Mouse (Mus musculus): ENCODE measurements at regions not wholly inside any gene's neighbourhood (a gene's known extent, or its start where the extent isn't known, plus 50 kb on each side); places are given as distances from the start of the nearest gene placed in this dataset.

DNA sequence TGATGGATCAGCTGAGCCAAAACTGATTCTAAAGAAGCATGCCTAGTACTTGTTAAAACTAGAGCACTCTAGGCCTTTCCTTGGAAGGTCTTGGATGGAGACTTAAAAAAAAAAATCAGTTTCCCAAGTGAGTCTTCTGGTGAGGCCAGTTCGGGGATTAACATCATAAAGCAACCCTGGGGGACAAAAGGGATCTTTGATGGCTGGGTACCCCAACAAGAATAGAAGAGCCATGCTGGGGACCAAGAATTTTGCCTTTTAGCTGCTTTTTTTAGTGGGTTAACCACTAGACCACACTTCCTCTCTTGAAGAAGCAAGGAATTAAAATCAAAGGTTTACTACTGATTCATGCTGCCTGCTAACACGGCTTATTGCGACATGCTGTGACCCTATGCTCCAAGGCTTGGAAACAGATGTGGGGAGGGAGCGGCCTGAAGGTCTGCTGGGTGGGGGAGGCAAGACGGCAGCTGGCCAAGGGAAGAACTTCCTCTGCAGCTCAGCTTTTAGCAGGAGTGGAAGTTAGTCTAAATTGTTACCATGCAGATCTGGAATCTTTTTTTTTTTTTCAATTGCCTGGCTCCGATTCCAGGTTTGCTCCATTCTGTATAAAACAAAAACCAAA lies 102.1 kb upstream of the Spred1 start:
- TF ChIP-seq POLR2A (IDR thresholded peaks at IDR 0.05; ENCODE audit: borderline replicate concordance, control insufficient read depth, low read depth, low read length) (no peak), CTCF (IDR thresholded peaks at IDR 0.05; ENCODE audit: control insufficient read depth, insufficient read depth, low read length) (no peak)
- no peak overlapping the region for H3K4me3 ChIP-seq (replicated peaks; ENCODE audit: control insufficient read depth, low read depth, low read length)
- no peaks in the 10 kb centered on the region for H3K4me1 ChIP-seq (ENCODE audit: control insufficient read depth, insufficient read depth, low read length)
- 22% methylated on average over 6 of the region's 6 CpGs for whole genome bisulfite sequencing
- H3K27ac ChIP-seq (ENCODE audit: control insufficient read depth, insufficient read depth, low read depth, low read length, poor library complexity) = no peak overlapping the region

DNA sequence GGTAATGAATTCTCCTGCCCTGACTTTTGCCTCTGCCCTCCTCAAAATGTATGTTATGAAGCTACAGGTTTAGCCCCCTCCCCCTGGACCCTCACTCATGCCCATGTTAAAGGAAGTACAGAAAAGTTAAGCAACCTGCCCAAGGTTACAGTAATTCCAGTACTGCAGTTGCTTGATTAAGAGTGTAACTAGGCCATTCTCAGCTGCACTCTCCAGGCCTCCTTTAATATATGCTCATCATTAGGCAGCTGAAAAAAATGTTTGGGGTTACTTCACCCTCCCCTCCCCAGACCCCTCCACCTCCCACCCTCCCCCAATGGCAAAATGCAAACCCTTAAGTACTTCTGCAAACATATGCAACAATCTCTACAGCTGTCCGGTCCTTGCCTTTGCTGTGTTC lies 101.6 kb upstream of the Spred1 start:
- H3K4me1 ChIP-seq (ENCODE audit: control insufficient read depth, insufficient read depth, low read length) = no peaks in the 10 kb centered on the region
- WGBS = 44% methylated on average over 1 of the region's 1 CpGs
- no peak overlapping the region for H3K27ac ChIP-seq (ENCODE audit: control insufficient read depth, insufficient read depth, low read depth, low read length, poor library complexity)
- TF ChIP-seq CTCF (IDR thresholded peaks at IDR 0.05; ENCODE audit: control insufficient read depth, insufficient read depth, low read length) (no peak), POLR2A (IDR thresholded peaks at IDR 0.05; ENCODE audit: borderline replicate concordance, control insufficient read depth, low read depth, low read length) (no peak)
- no peak overlapping the region for H3K4me3 ChIP-seq (replicated peaks; ENCODE audit: control insufficient read depth, low read depth, low read length)

DNA sequence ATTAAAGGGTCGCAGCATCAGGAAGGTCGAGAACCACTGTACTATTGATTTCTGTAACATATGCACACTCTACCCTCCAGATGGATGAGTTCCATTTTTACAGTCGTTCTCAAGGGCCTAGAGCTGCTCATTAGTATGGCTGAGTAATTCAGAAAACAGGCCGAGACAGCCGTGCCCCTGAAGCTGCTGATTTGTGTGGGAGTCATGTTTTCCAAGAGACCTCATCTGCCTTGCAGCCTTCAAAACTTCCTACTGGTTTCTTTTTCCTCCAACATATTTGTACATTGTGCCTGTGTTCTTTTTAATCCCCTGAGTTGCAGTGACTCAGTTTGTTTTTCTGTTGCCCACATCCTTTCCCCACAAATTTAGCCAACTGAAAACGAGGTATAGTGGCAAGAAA lies 99.4 kb upstream of the Spred1 start:
- Histone ChIP-seq H3K27ac (ENCODE audit: control insufficient read depth, insufficient read depth, low read depth, low read length, poor library complexity) (no peak overlapping the region), H3K4me3 (replicated peaks; ENCODE audit: control insufficient read depth, low read depth, low read length) (no peak overlapping the region), H3K4me1 (ENCODE audit: control insufficient read depth, insufficient read depth, low read length) (no peaks in the 10 kb centered on the region)
- no peak for TF ChIP-seq POLR2A (IDR thresholded peaks at IDR 0.05; ENCODE audit: borderline replicate concordance, control insufficient read depth, low read depth, low read length)
- no peak for TF ChIP-seq CTCF (IDR thresholded peaks at IDR 0.05; ENCODE audit: control insufficient read depth, insufficient read depth, low read length)
- WGBS = 31% methylated on average over 6 of the region's 6 CpGs

DNA sequence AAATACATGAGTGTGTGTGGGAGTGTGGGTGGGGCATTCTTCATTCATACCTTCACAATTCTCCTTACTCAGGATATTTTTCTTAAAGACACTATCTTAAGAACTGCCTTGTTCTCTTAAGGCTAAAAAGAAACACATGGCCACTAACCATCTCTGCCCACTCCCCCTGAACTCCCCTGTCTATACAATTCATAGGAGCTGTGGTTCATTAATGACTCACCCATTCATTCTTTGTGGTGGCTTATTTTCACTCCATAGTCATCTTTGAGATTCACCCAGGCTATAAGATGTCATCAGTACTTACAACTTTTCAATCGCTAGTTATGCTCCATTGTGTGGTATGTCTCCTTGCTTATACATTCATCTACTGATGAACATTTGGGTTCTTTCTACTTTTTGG lies 97.7 kb upstream of the Spred1 start:
- Histone ChIP-seq H3K27ac (ENCODE audit: control insufficient read depth, insufficient read depth, low read depth, low read length, poor library complexity) (no peak overlapping the region), H3K4me3 (replicated peaks; ENCODE audit: control insufficient read depth, low read depth, low read length) (no peak overlapping the region), H3K4me1 (ENCODE audit: control insufficient read depth, insufficient read depth, low read length) (no peaks in the 10 kb centered on the region)
- TF ChIP-seq CTCF (IDR thresholded peaks at IDR 0.05; ENCODE audit: control insufficient read depth, insufficient read depth, low read length) = no peak
- TF ChIP-seq POLR2A (IDR thresholded peaks at IDR 0.05; ENCODE audit: borderline replicate concordance, control insufficient read depth, low read depth, low read length) = no peak
- WGBS = 72% methylated on average over 1 of the region's 1 CpGs

DNA sequence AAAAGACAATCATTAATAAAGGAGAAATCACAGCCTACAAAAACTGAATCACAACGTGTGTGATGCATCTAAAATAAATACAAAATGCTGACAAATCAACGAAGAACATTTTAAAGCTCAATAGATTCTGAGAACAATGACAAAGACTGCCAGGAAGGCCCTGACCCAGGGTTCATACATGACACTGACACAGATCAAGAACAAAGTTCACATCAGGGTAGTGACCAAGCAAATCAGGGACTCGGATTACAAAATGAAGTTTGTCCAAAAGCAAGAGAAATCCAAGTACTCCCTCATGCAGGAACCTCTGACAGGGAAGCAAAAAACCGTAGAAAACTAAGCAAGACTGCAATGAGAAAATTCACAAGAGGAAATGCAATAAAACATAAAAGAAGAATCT lies 94.1 kb upstream of the Spred1 start:
- 52% methylated on average over 4 of the region's 4 CpGs for WGBS
- TF ChIP-seq CTCF (IDR thresholded peaks at IDR 0.05; ENCODE audit: control insufficient read depth, insufficient read depth, low read length) (no peak), POLR2A (IDR thresholded peaks at IDR 0.05; ENCODE audit: borderline replicate concordance, control insufficient read depth, low read depth, low read length) (no peak)
- no peaks in the 10 kb centered on the region for H3K4me1 ChIP-seq (ENCODE audit: control insufficient read depth, insufficient read depth, low read length)
- H3K27ac ChIP-seq (ENCODE audit: control insufficient read depth, insufficient read depth, low read depth, low read length, poor library complexity) = no peak overlapping the region
- H3K4me3 ChIP-seq (replicated peaks; ENCODE audit: control insufficient read depth, low read depth, low read length) = no peak overlapping the region

DNA sequence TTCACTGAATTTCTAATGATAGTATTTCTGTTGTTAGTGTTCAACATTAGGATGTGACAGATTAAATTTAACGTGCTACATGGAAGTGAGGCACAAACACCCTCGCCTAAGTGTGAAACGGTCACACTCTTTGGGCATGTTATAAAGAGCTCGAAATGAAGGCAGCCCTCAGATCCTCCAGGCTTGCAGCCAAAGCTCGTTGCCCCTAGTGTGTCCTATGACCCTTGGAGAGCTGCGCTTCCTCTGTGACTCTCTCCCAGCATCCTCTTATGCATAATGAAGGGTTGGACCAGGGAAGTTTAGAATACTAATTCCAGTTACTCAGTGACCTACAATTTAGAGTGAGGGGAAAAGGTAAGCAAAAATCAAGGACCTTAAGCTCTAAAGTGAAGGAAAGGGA lies 92.4 kb upstream of the Spred1 start:
- H3K4me1 ChIP-seq (ENCODE audit: control insufficient read depth, insufficient read depth, low read length) = no peaks in the 10 kb centered on the region
- no peak for TF ChIP-seq CTCF (IDR thresholded peaks at IDR 0.05; ENCODE audit: control insufficient read depth, insufficient read depth, low read length)
- no peak for TF ChIP-seq POLR2A (IDR thresholded peaks at IDR 0.05; ENCODE audit: borderline replicate concordance, control insufficient read depth, low read depth, low read length)
- WGBS = 83% methylated on average over 6 of the region's 6 CpGs
- no peak overlapping the region for H3K4me3 ChIP-seq (replicated peaks; ENCODE audit: control insufficient read depth, low read depth, low read length)
- no peak overlapping the region for H3K27ac ChIP-seq (ENCODE audit: control insufficient read depth, insufficient read depth, low read depth, low read length, poor library complexity)

DNA sequence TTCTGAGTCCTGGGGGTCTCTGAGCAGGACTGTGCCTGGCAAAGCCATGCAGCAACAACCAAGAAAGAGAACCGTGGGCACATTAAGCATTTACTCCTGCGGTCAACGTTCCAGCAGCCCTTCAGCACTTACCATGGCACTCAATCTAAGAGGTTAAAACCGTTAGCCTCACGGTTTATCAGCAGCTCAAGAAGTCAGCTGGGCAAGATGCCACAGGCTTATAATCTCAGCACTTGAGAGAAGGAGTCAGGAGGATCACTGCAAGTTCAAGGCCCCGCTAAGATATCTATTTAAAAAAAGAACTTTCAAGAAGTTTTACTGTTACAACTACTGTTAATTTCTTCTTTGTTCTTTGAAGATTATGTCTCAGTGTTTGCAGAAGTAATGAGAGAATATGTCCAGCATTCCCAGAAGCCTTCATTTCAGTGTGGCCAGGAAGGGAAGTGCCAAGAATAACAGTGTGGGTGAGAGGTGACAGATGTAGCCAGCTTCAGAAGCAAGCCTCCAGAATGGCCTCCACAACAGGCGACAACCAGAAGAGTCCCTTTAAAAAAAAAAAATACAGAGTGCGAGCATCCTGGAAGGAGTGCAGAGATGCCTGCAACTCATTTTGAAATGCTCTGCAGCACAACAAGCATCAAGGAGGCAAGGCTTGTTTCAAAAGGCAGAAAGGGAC lies 84.8 kb upstream of the Spred1 start:
- H3K27ac ChIP-seq (ENCODE audit: control insufficient read depth, insufficient read depth, low read depth, low read length, poor library complexity) = no peak overlapping the region
- TF ChIP-seq CTCF (IDR thresholded peaks at IDR 0.05; ENCODE audit: control insufficient read depth, insufficient read depth, low read length) (no peak), POLR2A (IDR thresholded peaks at IDR 0.05; ENCODE audit: borderline replicate concordance, control insufficient read depth, low read depth, low read length) (no peak)
- WGBS = 61% methylated on average over 8 of the region's 8 CpGs
- no peaks in the 10 kb centered on the region for H3K4me1 ChIP-seq (ENCODE audit: control insufficient read depth, insufficient read depth, low read length)
- no peak overlapping the region for H3K4me3 ChIP-seq (replicated peaks; ENCODE audit: control insufficient read depth, low read depth, low read length)

DNA sequence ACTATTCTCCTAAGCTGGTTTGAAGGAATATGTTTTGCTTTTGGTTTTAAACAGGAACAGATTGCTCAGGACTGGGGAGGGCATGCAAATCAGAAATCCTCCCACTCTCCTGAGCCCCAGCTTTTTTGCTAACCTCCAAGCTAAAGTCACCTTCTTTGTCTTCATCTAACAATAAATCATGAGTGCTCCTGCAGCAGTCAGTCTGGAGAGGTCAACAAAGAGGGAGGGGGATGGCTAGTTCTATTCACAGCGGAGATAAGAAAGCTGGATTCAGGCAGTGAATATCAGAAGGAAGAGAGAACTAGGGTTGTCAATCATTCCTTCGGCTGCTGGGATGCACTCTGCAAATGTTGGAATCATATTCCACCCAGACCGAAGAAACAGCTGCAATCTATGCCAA lies 81.0 kb upstream of the Spred1 start:
- H3K4me3 ChIP-seq (replicated peaks; ENCODE audit: control insufficient read depth, low read depth, low read length) = no peak overlapping the region
- 70% methylated on average over 3 of the region's 3 CpGs for WGBS
- no peak for TF ChIP-seq POLR2A (IDR thresholded peaks at IDR 0.05; ENCODE audit: borderline replicate concordance, control insufficient read depth, low read depth, low read length)
- TF ChIP-seq CTCF (IDR thresholded peaks at IDR 0.05; ENCODE audit: control insufficient read depth, insufficient read depth, low read length) = no peak
- no peaks in the 10 kb centered on the region for H3K4me1 ChIP-seq (ENCODE audit: control insufficient read depth, insufficient read depth, low read length)
- H3K27ac ChIP-seq (ENCODE audit: control insufficient read depth, insufficient read depth, low read depth, low read length, poor library complexity) = no peak overlapping the region

All from bone marrow, adult 2 months (tissue).